Mouse (Mus musculus) hindbrain, embryonic 14.5 days (tissue): ENCODE results near the gene H3f3a. TPM values are rescaled to one million over a fixed set of nuclear protein-coding genes. Genes with fewer than 3 reads are reported as not detected.

Experiments used
- ATAC-seq: fragments of 200-750 bp; cut with Nextera tagmentation; 2 replicates; pipeline ENCODE4 v1.8.0; 2017; ENCODE audit warnings: moderate number of reproducible peaks, mild to moderate bottlenecking, moderate TSS enrichment, moderate library complexity; ENCODE audit not compliant: low FRiP score
- DNase-seq: peaks from one replicate; pipeline ENCODE4 v3.0.0-alpha.2; 2015; ENCODE audit warnings: low spot score
- H3K27ac ChIP-seq: fragments of 300-500 bp; sonication (generic); 2 replicates; pipeline ENCODE4 v1.5.1; 2014; ENCODE audit warnings: mild to moderate bottlenecking, moderate library complexity
- H3K27me3 ChIP-seq: fragments of 300-500 bp; sonication (generic); 2 replicates; pipeline ENCODE4 v1.6.1; 2014; ENCODE audit warnings: mild to moderate bottlenecking, low read length, mixed read lengths; ENCODE audit not compliant: control insufficient read depth, insufficient read depth
- H3K36me3 ChIP-seq: fragments of 300-500 bp; sonication (generic); replicated peaks from 2 replicates; pipeline ENCODE4 v1.6.1; 2014; ENCODE audit not compliant: control insufficient read depth, insufficient read depth
- H3K4me1 ChIP-seq: fragments of 300-500 bp; sonication (generic); replicated peaks from 2 replicates; pipeline ENCODE4 v1.6.1; 2014; ENCODE audit warnings: antibody characterized with exemption, low read length, mixed read lengths; ENCODE audit not compliant: control insufficient read depth, insufficient read depth
- H3K4me2 ChIP-seq: fragments of 300-500 bp; sonication (generic); replicated peaks from 2 replicates; pipeline ENCODE4 v1.6.1; 2014; ENCODE audit warnings: mild to moderate bottlenecking, moderate library complexity
- H3K4me3 ChIP-seq: fragments of 300-500 bp; sonication (generic); replicated peaks from 2 replicates; pipeline ENCODE4 v1.5.1; 2014; ENCODE audit warnings: mild to moderate bottlenecking, low read length
- H3K9ac ChIP-seq: fragments of 300-500 bp; sonication (generic); 2 replicates; pipeline ENCODE4 v1.6.1; 2014
- H3K9me3 ChIP-seq: fragments of 300-500 bp; sonication (generic); 2 replicates; pipeline ENCODE4 v1.6.1; 2016; ENCODE audit warnings: low read length; ENCODE audit not compliant: control insufficient read depth
- WGBS: fragments of 180-500 bp; shearing (Covaris S2); extraction: QIAGEN DNeasy Blood & Tissue Kit; methylation state at CpG from one replicate; pipeline ENCODE4 v1.1.7; 2014; 5-methylcytosine and 5-hydroxymethylcytosine counted together
- polyA plus RNA-seq: library from polyadenylated mRNA; unstranded; fragments of >200 nt; fragmentation: Nextera tagmentation; extraction: Ambion mirVana; gene quantifications from 2 replicates; pipeline ENCODE4 v1.2.1, GENCODE M21; 2014

H3f3a gene
- polyA plus RNA-seq, 1 experiment from 2014 or later, result 2,951 TPM

- 86% methylated on average over 3 of the region's 3 CpGs for WGBS
- H3K27me3 ChIP-seq, result no peaks in the 10 kb centered on the region
- DNase-seq, result no peak
Observed at GRCm38 (mm10) chr1:180824721-180825120, 11.0 kb upstream of the H3f3a start.

GRCm38 (mm10) chr1:180823716-180824115, 10.0 kb upstream of the H3f3a start:
- Histone ChIP-seq H3K9ac (no peak overlapping the region), H3K27ac (no peak overlapping the region), H3K9me3 (no peaks in the 10 kb centered on the region), H3K4me1 (no peaks in the 10 kb centered on the region), H3K27me3 (no peaks in the 10 kb centered on the region), H3K4me3 (no peak overlapping the region), H3K36me3 (no peaks in the 10 kb centered on the region), H3K4me2 (no peak overlapping the region)
- no peak for ATAC-seq
- WGBS, result 84% methylated on average over 3 of the region's 3 CpGs
- DNase-seq, result no peak

More at GRCm38 (mm10) chr1:180824721-180825120, 11.0 kb upstream of the H3f3a start:
- H3K4me3 ChIP-seq, result no peak overlapping the region
- no peaks in the 10 kb centered on the region for H3K4me1 ChIP-seq
- ATAC-seq, result no peak
- no peak overlapping the region for H3K9ac ChIP-seq
- H3K4me2 ChIP-seq, result no peak overlapping the region
- no peaks in the 10 kb centered on the region for H3K9me3 ChIP-seq
- H3K36me3 ChIP-seq, result no peaks in the 10 kb centered on the region
- H3K27ac ChIP-seq, result no peak overlapping the region

GRCm38 (mm10) chr1:180822276-180822675, 8.5 kb upstream of the H3f3a start:
- H3K4me1 ChIP-seq, result no peaks in the 10 kb centered on the region
- H3K27ac ChIP-seq, result no peak overlapping the region
- H3K36me3 ChIP-seq, result no peaks in the 10 kb centered on the region
- no peak overlapping the region for H3K9ac ChIP-seq
- DNase-seq, result no peak
- no peak for ATAC-seq
- no peaks in the 10 kb centered on the region for H3K9me3 ChIP-seq
- no peak overlapping the region for H3K4me3 ChIP-seq
- H3K4me2 ChIP-seq, result no peak overlapping the region
- 91% methylated on average over 5 of the region's 5 CpGs for WGBS
- no peaks in the 10 kb centered on the region for H3K27me3 ChIP-seq

DNA sequence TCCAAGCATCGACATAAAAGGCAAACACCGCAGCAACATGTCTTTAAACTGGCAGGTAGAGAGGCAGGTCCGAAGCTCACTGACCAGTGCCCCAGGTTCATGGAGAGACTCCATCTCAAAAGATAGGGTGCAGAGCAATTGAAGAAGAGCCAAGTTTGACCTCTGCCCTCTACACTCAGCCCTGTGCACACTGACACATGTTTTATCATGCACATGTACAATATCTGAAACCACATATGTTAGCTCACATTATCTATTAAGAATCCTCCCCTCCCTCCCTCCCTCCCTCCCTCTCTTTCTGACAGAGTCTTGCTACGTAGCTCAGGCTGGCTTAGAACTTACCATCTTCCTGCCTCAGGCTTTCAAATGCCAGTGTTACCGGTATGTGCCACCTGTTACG, 7.4 kb upstream of the H3f3a start:
- no peak overlapping the region for H3K4me2 ChIP-seq
- 90% methylated on average over 6 of the region's 6 CpGs for WGBS
- DNase-seq (no peak), ATAC-seq (no peak)
- no peak overlapping the region for H3K9ac ChIP-seq
- no peaks in the 10 kb centered on the region for H3K27me3 ChIP-seq
- H3K4me1 ChIP-seq, result 0 out of 2 replicates have a peak, but pooled peaks cover under 1% of the 10 kb centered on the region
- H3K4me3 ChIP-seq, result no peak overlapping the region
- no peaks in the 10 kb centered on the region for H3K9me3 ChIP-seq
- no peak overlapping the region for H3K27ac ChIP-seq
- no peaks in the 10 kb centered on the region for H3K36me3 ChIP-seq

GRCm38 (mm10) chr1:180818000-180818399, 4.3 kb upstream of the H3f3a start:
- Histone ChIP-seq H3K27ac (no peak overlapping the region), H3K36me3 (no peaks in the 10 kb centered on the region), H3K4me2 (no peak overlapping the region), H3K9me3 (no peaks in the 10 kb centered on the region), H3K27me3 (no peaks in the 10 kb centered on the region), H3K4me1 (peaks cover 19% of the 10 kb centered on the region), H3K4me3 (no peak overlapping the region), H3K9ac (no peak overlapping the region)
- WGBS, result 88% methylated on average over 2 of the region's 2 CpGs
- ATAC-seq, result no peak
- DNase-seq, result no peak

DNA sequence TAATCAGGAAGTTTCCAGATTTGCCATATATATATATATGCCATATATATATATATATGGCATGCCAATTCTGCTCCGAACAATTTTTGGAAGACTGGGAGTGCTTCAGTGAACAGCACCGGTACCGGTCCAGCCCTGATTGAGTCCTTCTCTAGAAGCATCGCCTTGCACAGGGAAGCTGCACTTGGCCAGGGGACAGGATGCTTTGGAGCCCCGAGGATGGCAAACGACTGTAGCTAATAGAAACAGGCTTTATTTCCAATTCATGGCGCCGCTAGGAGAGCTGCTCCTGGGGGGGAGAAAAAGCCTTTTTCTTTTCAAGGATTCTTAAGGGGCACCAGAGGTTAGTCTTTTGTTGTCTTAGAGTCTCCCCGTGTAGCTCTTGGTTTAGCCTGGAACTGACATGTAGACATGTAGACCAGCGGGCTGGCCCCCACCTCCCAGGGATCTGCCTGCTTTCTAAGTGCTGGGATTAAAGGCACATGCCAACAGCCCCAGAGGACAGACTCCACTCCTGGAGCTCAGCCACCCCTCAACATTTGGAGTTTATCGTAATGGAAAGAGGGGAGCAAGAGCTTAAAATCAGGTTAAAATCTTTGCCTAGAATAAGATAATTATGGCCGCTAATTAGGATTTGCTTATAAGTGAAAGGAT, 1.8 kb upstream of the H3f3a start:
- WGBS, result 40% methylated on average over 12 of the region's 12 CpGs
- Histone ChIP-seq H3K27ac (peak overlapping the region; percentile 100), H3K9ac (peak overlapping the region; percentile 22; the same call in 1 of the 2 replicates), H3K4me2 (peak overlapping the region; percentile 67), H3K4me3 (peak overlapping the region; percentile 2; the same call in 1 of the 2 replicates), H3K36me3 (peaks cover 6% of the 10 kb centered on the region), H3K27me3 (no peaks in the 10 kb centered on the region), H3K4me1 (peaks cover 27% of the 10 kb centered on the region), H3K9me3 (no peaks in the 10 kb centered on the region)
- no peak for ATAC-seq
- DNase-seq, result no peak

DNA sequence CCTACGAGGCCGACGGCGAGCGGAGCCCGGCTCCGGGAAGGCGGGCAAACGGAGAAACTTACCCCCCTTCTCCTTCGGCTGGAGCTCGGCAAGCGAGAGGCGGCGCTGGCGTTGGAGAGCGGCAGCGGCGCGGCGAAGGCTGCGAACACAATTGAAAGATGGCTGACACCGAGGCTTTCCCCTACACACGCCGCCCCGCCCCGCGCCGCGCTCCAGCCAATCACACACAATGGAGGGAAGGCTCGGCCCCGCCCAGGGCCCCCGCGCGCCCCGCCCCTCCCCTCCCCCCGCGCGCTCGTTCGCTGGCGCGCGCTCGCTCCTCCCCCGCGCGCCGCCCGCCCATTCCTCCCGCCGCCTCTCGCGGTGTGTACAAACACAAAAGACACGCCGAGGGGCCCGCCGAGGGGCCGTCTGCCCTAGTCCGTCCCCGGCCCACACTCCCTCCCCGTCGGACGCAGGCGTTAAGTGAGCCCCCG, 296 bp downstream of the H3f3a start:
- ATAC-seq, result peak; percentile 94
- peak overlapping the region; percentile 67 for H3K4me2 ChIP-seq
- H3K4me1 ChIP-seq, result peaks cover 43% of the 10 kb centered on the region
- H3K9ac ChIP-seq, result peak overlapping the region; percentile 92
- no peaks in the 10 kb centered on the region for H3K27me3 ChIP-seq
- peaks cover 26% of the 10 kb centered on the region for H3K36me3 ChIP-seq
- H3K4me3 ChIP-seq, result peak overlapping the region; percentile 81
- H3K27ac ChIP-seq, result peak overlapping the region; percentile 100
- H3K9me3 ChIP-seq, result no peaks in the 10 kb centered on the region
- DNase-seq, result peak; percentile 93
- under 1% methylated on average over 62 of the region's 65 CpGs for WGBS

GRCm38 (mm10) chr1:180812463-180813408, 1.0 kb downstream of the H3f3a start:
- no peaks in the 10 kb centered on the region for H3K27me3 ChIP-seq
- peak overlapping the region; percentile 60 for H3K4me2 ChIP-seq
- H3K9me3 ChIP-seq, result no peaks in the 10 kb centered on the region
- peaks cover 32% of the 10 kb centered on the region for H3K36me3 ChIP-seq
- H3K27ac ChIP-seq, result peak overlapping the region; percentile 99
- DNase-seq, result peak; percentile 69
- H3K4me3 ChIP-seq, result peak overlapping the region; percentile 81
- under 1% methylated on average over 71 of the region's 71 CpGs for WGBS
- H3K4me1 ChIP-seq, result peaks cover 47% of the 10 kb centered on the region
- H3K9ac ChIP-seq, result peak overlapping the region; percentile 92
- peak; percentile 13; the same call in 1 of the 2 replicates for ATAC-seq
